Mouse (Mus musculus) ES-E14 (cell line): ENCODE results near the gene Speer4d.
"Not testable (repeated sequence)": the region's sequence is repeated elsewhere in the genome, so short reads cannot be mapped to it uniquely, and the experiment has no call there.

Experiments used
- CHD2 ChIP-seq: IDR thresholded peaks from 2 replicates; pipeline ENCODE4 v1.6.1; 2014; ENCODE audit warnings: mild to moderate bottlenecking, low read depth, low read length, inconsistent platforms
- HCFC1 ChIP-seq: IDR thresholded peaks from 2 replicates; pipeline ENCODE4 v1.6.1; 2012; ENCODE audit warnings: low read length, inconsistent platforms, borderline replicate concordance; ENCODE audit not compliant: insufficient read depth
- MAFK ChIP-seq: IDR thresholded peaks from 2 replicates; pipeline ENCODE4 v1.6.1; 2014; ENCODE audit warnings: mild to moderate bottlenecking, low read depth, low read length, inconsistent platforms; ENCODE audit not compliant: insufficient read depth
- ZC3H11A ChIP-seq: IDR thresholded peaks from 2 replicates; pipeline ENCODE4 v1.6.1; 2012; ENCODE audit warnings: low read depth, mild to moderate bottlenecking, inconsistent platforms, low read length, borderline replicate concordance
- ZNF384 ChIP-seq: IDR thresholded peaks from 2 replicates; pipeline ENCODE4 v1.6.1; 2012; ENCODE audit warnings: low read depth, low read length, inconsistent platforms

DNA sequence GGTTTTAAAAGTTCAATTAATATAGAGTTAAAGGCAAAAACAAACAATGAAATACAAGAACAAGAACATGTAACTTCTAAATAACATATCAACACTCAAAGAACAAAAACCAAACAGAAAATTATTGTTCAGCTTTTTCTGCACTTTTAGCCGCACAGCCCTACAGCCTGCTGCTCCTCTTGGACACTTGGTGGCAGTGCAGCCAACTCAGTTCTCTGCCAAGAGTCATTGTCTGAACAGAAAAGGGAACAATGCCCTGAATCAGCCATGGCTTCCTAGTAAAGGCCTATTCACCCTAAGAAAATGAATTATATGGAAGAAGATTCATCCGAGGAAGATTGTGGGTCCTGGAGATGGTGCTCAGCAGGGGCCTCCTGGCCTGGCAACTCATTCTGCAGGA lies 33.5 kb downstream of the Speer4d start:
- not testable (repeated sequence) for TF ChIP-seq MAFK, ZNF384, HCFC1, ZC3H11A, CHD2
